Mouse (Mus musculus) CH12.LX (cell line): Measurements from ENCODE around the gene Zfp423.

Experiments used
- CTCF ChIP-seq, 2 experiments: IDR thresholded peaks in 1 of 2; conservative IDR thresholded peaks in 1 of 2; 2 replicates each; pipeline ENCODE4 v1.5.1; 2011 to 2012; ENCODE audit warnings: low read depth in 2 of 2, low read length in 2 of 2, improper control_type of control experiment in 1 of 2, inconsistent platforms in 1 of 2, mild to moderate bottlenecking in 1 of 2, moderate library complexity in 1 of 2
- ELF1 ChIP-seq: IDR thresholded peaks from 2 replicates; pipeline ENCODE4 v1.6.1; 2014; ENCODE audit warnings: low read depth, mild to moderate bottlenecking, inconsistent platforms, low read length, improper control_type of control experiment
- EP300 ChIP-seq: IDR thresholded peaks from 2 replicates; pipeline ENCODE4 v1.6.1; 2011; ENCODE audit warnings: low read length, improper control_type of control experiment
- GABPA ChIP-seq: IDR thresholded peaks from 2 replicates; pipeline ENCODE4 v1.6.1; 2012; ENCODE audit warnings: low read depth, low read length, improper control_type of control experiment, inconsistent platforms; ENCODE audit not compliant: insufficient replicate concordance
- HCFC1 ChIP-seq: IDR thresholded peaks from 2 replicates; pipeline ENCODE4 v1.6.1; 2012; ENCODE audit warnings: low read depth, mild to moderate bottlenecking, inconsistent platforms, low read length, improper control_type of control experiment
- IRF4 ChIP-seq: IDR thresholded peaks from 2 replicates; pipeline ENCODE4 v1.6.1; 2014; ENCODE audit warnings: low read depth, mild to moderate bottlenecking, inconsistent platforms, low read length, improper control_type of control experiment
- POLR2A ChIP-seq: IDR thresholded peaks from 2 replicates; pipeline ENCODE4 v1.6.1; 2011; ENCODE audit warnings: low read depth, mild to moderate bottlenecking, improper control_type of control experiment, low read length
- POLR2AphosphoS2 ChIP-seq: IDR thresholded peaks from 2 replicates; pipeline ENCODE4 v1.6.1; 2011; ENCODE audit warnings: low read depth, low read length, improper control_type of control experiment
- USF2 ChIP-seq: conservative IDR thresholded peaks from 2 replicates; pipeline ENCODE4 v1.6.1; 2011; ENCODE audit warnings: low read depth, low read length, improper control_type of control experiment
- ZNF384 ChIP-seq: IDR thresholded peaks from 2 replicates; pipeline ENCODE4 v1.6.1; 2012; ENCODE audit warnings: low read depth, low read length, improper control_type of control experiment, inconsistent platforms

- TF ChIP-seq IRF4 (no peak), CTCF (conservative IDR thresholded peaks at IDR 0.05 in 1 of 2, IDR thresholded peaks at IDR 0.05 in 1 of 2; ENCODE audit: low read depth in 2 of 2, low read length in 2 of 2) (no peak), POLR2A (no peak), POLR2AphosphoS2 (no peak), EP300 (no peak), USF2 (no peak), HCFC1 (no peak), ZNF384 (no peak), GABPA (no peak), ELF1 (no peak)
These were observed 143.3 kb downstream of the Zfp423 start for GRCm38 (mm10) chr8:87816141-87816540.
